Mouse (Mus musculus): Measurements from ENCODE around the gene Ppp1r8.

The Ppp1r8 gene

DNA sequence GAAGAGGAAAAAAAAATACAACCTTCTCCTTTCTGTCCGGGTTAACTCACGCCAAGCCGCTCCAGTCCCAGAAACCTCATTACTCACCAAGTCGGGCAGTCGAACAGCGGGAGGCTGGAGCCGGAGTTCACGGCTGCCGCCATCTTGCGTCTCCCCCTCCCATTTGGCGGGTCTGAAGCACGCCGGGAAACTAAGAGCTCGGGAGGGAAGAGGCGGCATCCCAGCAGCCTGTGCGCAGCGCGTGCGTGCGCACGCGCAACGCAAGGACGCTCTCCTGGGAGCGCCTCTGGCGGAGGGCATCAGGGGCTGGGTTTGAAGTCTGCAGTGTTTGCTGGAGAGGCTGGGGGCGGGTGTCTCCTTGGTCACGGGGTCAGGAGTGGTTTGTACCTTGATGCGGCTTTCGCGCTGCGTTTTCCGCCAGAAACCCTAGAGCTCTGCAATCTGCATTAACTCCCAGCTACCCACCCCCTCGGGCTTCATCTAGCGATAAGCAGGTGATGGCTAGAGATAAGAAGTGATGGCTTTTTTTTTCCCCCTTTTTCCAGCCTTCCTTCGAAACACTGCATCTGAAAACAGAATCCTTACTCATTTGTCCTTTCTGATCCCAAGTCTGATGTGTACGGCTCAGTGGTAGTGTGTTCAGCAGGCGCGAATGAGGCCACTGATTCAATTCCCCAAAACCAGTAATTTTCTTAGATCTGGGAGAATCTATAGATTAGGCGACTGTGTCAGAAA is at the start of gene Ppp1r8:
Ppp1r8 (minus strand) TSS at position 200 of the 735 bp plus-strand sequence.
- peak; percentile 91 to 92 for DNase-seq

GRCm38 (mm10) chr4:132884844-132885374 is 41.9 kb upstream of the Ppp1r8 start:
- no peak for DNase-seq

DNA sequence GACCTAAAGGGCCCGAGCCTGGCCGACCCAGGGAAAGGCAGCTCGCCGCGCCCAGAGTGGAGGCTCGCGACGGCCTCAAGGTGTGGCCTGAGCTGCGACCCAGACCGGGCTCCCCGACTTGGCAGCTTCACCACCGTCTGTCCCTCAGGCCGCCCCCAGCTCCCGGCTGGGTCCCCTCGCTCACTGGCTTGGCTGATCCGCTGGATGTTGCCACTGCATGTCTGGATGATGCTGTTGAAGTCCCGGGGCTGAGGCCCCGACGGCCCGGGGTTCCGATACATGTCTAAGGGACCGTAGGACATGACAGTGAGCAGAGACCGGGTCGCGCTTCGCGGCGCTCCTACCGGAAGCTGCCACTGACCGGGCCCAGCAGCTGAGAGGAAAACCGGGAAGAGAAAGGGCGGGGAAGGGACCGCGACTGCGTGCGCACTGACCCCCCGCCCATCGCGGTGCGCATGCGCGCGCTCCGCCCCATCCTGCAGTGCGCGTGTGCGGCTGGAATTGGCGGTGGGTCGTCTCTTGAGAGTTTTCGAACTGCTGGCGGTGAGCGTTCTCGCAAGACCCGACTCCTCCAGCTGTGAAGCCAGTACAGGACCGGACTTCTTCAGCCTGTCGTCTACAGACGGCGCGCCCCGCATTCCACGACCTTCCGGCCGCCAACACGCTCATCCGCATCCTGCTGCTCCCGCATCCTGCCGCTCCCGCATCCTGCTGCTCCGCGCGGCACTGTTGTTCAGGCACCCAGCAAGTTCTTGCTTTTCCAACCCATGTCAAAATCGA is 41.3 kb upstream of the Ppp1r8 start, which contains the start of gene Stx12:
Stx12 (minus strand) TSS at position 446 of the 780 bp plus-strand sequence.
- peak; percentile 71 to 73 for DNase-seq

DNA sequence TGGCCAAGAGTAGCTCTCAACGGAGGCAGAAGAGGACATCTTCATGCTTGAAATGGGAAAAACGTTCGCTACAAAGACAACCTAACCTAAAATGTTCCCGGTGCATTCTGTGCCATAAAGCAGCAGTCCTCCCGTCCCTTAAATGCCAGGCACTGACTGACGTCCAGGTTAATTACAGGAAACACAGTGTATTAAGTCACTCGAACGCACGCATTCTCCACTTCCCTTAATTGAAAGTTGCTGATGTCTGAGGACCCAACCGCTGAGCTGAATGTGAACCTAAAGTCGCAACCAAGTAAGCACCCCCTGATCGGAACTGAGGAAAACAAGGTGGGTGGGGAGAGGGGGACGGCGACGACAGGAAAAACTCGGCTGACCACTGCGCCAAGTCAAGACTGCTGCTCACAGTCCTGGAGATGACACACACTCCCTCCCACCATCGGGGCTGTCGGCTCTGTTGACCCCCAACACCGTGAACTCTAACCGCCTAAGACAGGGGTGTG is 40.6 kb upstream of the Ppp1r8 start:
- no peak for DNase-seq

- DNase-seq = no peak
These were observed 31.6 kb upstream of the Ppp1r8 start for GRCm38 (mm10) chr4:132874363-132875097.

DNA sequence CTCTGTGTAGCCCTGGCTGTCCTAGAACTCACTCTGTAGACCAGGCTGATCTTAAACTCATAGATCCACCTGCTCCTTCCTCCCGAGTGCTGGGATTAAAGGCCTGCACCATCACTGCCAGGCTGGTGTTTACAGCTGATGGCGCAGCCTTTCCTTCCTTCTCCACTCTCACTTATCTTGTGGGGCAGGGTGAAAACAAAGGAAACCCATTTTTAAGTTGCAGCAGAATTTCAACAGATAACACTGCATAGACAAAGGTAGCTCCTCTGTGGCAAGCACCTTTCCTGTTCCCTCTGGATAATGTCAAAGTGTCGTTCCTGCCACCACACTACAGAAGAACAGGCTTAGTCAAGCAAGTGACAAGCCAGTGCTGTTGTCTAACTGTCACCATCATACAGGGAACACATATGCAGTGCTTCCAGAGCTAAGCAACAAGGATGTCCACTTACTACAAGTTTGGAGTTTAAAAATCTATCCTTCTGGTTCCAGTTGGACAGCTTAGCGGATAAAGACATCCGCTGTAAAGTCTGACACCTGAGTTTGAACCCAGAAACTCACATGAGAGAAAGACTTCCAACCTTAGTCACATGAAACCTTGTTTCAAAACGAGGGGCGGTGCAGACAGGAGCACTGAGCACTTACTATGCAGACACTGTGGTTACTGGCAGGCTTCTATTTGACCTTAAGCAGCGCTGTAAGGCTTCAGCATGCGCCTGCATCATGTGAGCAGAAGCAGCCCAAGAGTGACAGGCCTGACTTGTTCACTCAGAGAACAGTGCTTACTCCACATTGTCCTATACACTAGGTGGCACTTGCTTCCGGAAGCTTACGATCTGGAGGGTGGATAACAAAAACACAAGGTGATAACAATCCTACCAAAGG is 30.8 kb upstream of the Ppp1r8 start:
- no peak for DNase-seq

- no peak for DNase-seq
These were observed 28.1 kb upstream of the Ppp1r8 start for GRCm38 (mm10) chr4:132871116-132871515.

- no peak for DNase-seq
These were observed 21.9 kb upstream of the Ppp1r8 start for GRCm38 (mm10) chr4:132864856-132865255.

- DNase-seq = no peak
These were observed 20.0 kb upstream of the Ppp1r8 start for GRCm38 (mm10) chr4:132863012-132863411.

DNA sequence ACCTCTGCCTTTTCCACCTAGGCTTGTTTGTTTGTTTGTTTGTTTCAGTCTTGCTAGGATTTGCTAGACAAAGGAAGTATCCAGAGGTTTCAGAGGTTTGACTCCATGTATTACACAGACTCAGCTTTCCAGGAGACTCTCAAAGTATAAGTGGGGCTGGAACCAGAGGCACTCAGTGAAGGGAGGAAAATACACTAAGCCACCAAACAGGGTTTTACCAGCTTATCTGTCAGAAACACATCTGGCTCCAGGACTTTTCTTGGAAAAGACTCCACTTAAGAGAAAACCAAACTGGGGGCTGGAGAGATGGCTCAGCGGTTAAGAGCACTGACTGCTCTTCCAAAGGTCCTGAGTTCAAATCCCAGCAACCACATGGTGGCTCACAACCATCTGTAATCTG is 17.9 kb upstream of the Ppp1r8 start:
- no peak for DNase-seq

DNA sequence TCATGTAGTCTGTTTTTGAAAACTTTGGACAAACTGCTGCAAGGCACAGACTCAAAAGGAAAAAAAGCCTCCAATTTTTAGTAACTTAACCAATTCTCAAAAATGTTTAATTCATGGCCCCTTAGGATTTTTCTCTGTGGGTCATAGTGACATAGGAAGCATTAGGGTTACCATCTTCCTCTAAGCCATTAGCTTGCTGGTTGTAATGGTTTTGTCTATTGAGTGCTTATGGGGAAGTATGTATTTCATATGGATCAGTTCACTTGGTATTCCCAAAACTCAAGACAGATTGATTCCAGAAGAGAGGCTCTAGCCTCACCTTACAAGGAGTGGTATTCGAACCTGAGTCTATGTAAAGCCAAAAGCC is 719 bp upstream of the Ppp1r8 start:
- DNase-seq = no peak

GRCm38 (mm10) chr4:132842281-132842906 is 575 bp downstream of the Ppp1r8 start:
- peak; percentile 22 to 27 for DNase-seq

DNA sequence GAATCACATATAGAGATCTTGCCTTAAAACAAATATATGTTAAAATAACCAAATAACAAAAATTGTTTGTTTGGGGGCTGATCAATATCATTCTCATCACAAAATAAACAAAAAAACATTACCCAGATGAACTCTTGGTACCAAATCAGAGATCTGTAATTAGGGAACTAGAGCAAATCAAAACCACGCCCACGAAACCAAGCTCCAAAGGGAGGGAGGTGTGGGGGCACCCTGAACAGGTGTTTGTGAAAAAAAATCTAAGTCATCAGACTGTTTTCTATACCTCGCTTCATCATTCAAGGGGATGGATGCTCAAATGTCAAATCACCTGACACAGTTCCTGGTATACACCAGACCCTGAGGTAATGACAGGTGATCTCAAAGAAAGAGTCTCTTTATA is 1.5 kb downstream of the Ppp1r8 start:
- DNase-seq = no peak

DNA sequence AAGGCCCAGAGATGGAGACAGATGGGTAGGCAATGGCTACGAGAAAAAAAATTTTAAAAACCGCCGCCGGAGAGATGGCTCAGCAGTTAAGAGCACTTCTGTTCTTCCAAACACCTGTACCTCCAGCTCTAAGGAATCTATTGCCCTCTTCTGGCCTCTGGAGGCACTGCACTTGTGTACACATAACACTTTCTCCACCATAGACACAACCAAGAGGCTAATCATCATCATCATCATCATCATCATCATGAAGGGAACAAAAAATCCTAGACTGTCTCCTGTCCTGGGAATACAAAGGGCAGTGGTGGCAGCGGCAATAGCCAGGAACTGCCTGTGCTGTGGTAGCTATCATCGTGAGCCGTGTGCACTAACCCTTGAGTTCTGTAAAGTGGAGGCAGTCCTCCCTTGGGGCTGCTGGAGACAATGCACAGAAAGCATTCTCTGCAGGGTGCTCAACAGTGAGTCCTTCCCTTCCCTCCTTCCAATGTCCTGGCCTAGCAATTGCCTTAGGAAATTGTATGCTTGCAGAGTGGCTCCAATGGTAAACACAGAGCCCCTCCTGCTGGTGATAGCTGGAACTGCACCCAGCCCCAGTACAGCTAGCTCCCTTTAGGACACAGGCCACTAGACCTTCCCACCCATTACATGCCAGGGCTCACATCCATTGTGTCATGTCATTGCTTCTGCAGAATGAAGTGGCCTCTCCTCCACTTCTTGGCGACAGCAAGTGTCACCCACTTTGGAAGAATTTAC is 19.2 kb downstream of the Ppp1r8 start:
- DNase-seq = peak; percentile 48 to 58

- no peak for DNase-seq
These were observed 24.5 kb downstream of the Ppp1r8 start for GRCm38 (mm10) chr4:132818442-132818841.

- no peak for DNase-seq
These were observed 26.1 kb downstream of the Ppp1r8 start for GRCm38 (mm10) chr4:132816855-132817254.

GRCm38 (mm10) chr4:132816404-132816803 is 26.6 kb downstream of the Ppp1r8 start:
- DNase-seq = no peak

DNA sequence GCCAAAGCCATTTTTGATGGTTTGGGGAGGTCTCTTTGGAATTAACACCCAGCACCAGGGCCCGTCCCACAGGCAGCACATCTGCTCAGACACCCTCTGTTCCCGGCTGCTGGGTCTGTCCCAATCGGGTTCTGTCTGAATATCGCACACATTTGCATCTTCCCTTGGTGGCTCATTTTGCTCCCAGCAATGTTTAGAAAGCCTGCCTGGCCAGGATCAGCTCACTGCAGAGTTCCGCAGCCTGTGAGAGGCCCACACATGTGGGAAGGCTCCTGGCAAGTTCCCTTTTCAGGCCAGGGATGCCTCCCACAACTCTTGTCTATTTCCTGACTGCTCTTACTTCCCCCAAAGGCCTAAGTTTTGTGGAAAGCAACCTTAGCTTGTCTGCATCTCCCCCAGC is 33.3 kb downstream of the Ppp1r8 start:
- DNase-seq = no peak

GRCm38 (mm10) chr4:132807771-132808641 is 35.0 kb downstream of the Ppp1r8 start:
- DNase-seq = no peak
